Mouse (Mus musculus) heart, adult 11 months (tissue): ENCODE measurements at regions not wholly inside any gene's neighbourhood (a gene's known extent, or its start where the extent isn't known, plus 50 kb on each side); places are given as distances from the start of the nearest gene placed in this dataset.

ENCODE experiments used
- DNase-seq: peaks from one replicate; pipeline ENCODE4 v3.0.0; 2022

DNA sequence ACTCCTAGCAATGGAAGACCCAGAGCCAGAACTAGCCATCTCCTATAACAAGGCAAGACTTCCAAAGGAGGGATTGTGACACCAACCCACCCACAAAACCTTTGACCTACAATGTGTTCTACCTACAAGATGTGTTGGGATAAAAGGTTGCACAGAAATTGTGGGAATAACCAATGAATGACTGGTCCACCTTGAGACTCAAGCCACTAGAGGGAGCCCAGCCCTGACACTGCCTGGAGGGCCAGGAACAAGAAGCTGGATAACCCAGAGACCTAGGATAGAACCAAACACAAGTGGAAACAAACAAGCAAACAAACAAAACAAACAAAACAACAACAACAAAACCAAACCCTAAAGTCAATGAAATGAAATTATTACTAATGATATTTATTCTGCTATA lies 288.8 kb downstream of the Dchs2 start:
- no peak for DNase-seq

DNA sequence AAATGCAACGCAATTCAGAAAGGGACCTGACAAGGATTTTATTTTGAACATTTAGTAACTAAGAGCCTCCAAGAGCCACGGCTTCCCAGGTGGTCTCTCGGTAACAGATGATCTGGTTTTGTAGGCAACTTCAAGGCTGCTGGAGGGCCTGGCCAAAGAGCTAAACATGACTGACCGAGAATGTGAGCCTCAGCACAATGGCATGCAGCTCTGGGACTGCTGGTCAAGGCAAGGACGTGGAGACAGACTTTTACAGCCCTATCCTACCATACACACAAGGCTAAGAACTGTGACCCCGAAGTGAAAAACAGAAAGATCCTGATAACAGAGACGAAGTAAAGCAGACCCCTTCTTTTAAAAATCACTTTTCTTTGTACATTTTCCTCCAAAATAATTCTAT lies 296.5 kb downstream of the Dchs2 start:
- peak; percentile 89 for DNase-seq

DNA sequence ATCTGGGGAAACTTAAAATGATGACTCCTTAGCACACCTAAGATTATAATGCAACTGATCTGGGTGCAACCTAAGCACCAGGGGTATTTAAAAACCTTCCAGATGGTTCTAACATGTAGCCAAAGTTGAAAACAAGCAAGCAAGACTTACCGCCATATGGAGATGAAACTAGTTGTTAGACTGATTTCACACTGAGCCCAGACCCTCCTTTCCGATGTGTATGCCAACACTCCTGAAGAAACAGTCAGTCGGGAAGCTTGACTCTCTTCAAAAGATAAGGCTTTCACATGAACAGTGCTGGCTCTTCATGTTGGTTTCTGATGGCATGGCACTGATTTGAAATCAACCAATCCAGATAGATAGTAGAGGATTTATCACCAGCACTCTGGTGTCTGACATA lies 301.6 kb downstream of the Dchs2 start:
- DNase-seq = no peak

DNA sequence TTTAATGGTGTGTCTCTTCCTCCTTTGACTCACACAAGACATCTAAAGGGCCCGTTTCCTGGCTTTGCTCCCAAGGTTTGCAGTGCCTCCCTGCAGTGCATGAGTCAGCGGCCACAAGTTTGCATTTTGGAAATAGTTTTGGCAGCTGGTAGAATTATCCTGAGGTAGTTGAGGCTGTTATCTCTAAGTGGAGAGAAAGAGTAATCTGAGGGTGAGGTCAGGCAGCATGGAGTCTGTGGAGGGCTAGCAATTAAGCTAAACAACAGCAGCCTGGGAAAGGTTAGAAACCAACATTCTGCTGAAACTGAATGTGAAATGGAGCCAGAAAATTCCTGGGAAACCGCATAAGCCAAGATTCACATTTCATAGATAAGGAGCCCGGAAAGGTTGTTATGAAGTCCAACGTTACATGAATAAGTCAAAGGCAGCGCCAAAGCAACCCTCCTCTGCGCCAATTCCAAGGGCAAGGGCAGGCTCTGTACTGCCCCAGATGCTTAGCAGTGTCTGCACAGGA lies 318.5 kb downstream of the Dchs2 start:
- peak; percentile 97 for DNase-seq

DNA sequence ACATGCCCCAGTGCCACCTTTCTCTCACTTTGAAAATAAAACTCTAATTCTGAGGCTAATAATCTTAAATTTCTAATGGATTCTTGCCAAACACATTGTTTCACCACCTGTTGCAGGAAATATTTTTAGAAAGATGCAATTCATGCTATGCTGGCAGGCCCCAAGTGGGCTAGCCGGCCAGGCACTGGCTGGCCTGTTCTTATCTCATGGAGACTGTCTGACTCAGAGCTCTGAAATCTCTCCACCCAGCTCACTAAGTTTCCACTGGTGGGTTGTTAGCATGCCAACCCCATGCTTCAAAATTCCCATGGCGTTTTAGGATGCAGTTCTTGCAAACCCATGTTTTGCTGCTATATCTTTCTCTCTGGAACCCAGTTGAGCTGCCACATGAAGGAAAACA lies 315.5 kb upstream of the Sfrp2 start:
- peak; percentile 96 for DNase-seq

DNA sequence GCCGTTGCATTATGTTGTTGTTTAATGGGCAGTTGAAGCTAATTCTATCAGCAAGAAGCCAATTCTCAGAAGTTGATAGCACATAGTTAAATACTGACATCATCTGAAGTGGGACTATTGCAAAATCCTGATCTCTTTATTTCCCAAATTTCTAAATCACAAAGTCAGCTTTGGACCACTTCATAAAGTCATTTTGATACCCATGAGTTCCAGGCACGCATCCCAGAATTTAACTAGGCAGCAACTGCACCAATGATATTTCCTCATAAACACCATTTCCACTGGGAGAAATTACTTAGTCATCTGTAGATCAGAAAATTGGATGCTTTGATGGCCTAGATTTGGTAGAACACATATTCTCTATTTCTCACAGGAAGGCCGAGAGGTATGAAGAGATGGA lies 314.8 kb upstream of the Sfrp2 start:
- peak; percentile 93 for DNase-seq

DNA sequence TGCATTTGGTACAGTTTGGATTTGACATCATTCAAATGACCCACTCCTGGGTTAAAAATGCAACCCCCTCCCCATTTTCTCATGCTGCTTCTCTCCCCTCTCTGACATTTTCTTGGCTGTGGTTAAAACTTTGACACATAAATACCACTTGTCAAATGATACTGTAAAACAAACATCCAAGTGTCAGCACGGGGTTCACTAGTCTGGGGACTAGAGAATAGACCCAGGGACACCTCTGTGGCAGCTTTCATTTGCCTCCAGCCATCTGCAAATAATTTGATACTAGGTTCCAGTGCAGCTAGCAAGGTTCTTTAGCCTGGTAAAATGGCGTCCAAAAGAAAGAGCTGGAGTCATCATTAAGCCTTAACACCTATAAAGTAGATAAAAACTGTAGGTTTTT lies 312.7 kb upstream of the Sfrp2 start:
- no peak for DNase-seq

DNA sequence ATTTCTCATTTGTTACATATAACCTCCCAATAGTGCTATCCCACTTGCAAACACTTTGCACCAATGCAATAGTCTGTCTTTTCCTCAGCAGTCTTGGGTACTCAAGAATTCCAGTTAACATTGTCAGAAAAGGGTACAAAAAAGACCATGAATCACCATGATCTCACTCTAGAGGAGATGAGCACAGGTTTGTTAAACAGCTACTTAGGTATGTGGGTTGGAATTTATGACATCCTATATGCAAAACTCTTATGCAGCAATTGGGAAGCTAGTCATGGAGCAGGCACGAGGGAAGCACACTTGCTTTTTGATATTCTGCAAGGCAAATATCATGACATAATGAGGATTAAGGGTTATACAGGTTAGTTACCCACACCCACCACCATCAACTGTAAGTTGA lies 307.7 kb upstream of the Sfrp2 start:
- DNase-seq = no peak

DNA sequence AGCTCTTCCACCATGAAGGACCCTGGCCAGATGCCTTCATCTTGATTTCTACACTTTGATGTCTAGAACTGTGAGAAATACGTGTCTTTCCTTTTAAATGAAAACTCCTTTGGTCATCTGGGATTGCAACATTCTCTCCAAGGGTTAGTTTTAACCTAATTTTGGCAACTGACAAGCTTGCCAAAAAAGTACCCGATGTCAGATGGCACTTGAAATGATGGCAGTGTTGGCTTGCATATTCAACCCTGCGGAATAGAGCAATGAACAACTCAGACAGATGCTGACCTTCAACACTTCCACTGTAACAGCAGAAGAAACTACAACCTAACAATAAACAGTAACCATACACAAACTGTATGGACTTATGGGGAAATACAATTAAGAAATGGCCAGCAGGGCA lies 286.9 kb upstream of the Sfrp2 start:
- DNase-seq = peak; percentile 88

DNA sequence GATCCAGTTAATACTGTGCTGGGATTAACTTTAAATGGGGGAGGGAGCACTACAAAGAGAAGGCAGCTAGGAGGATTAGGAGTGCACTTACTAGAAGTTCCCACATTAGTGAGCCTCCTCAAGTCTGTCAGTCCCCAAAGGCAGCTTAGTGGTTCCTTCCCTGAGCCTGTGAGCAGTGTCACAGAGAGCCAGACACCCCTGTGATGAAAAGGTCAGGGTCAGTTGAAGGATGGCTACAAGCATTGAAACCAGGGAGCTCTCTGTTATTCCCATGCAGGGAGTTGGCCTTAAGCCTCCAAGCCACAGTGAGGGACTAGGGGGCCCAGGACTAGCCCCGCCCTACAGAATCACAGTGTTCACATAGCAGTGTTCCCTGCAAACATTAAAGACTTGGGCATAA lies 285.9 kb upstream of the Sfrp2 start:
- no peak for DNase-seq

DNA sequence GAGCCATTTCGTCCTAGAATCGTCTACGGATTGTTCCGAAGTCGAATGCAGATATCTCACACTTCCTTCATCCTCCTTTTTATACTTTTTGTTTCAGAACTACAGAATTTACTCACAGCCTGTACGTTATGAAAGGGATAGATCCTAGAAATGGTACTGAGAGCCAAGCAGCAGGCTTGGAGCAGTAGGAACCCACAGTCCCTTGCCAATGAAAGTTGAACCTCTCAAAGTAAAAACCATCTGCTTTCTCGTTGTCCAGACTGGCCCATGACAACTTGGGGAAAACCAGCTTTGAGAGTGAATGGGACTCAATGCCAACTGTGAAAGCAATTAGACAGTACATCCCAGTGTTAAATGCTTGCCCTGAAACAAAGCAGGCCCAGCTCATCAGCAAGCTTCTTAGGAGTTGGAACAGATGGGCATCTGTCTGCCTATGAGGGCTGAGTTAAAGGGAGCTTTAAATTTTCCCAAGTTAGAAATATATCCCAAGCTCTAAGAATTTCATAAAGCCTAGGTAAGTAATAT lies 279.9 kb upstream of the Sfrp2 start:
- DNase-seq = no peak

DNA sequence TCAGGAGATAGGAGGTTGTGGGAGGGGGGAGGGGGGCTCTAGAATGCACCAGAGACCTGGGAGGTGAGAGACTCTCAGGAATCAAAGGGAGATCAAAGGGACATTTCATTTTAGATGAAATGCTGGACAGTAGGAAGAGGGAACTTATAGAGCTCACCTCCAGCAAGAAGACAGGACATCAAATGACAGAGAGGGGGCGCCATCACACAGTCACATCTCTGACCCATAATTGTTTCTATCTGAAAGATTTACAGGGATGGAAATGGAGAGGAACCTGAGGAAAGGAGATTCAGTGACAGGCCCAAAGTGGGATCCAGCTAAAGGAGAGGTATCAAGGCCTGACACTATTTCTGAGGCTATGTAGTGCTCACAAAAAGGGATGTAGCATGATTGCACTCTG lies 270.5 kb upstream of the Sfrp2 start:
- no peak for DNase-seq

DNA sequence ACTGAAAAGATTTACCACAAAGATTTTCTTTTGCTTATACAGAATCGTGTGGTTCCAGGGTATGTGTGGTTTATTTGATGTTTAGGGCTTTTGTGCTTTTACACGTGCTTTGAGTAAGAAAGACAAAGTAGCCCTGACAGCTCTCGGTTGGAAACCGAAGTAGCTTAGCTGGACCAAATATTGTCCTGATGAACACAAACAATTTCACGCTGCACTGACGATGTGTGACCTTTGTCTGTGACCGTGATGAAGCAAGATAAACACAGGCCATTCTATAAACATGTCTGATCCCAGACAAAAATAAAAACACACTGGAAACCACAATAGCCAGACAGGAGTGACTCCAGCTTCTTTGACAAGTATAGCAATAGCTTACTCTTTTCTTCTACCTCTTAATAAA lies 262.2 kb upstream of the Sfrp2 start:
- peak; percentile 31 for DNase-seq

DNA sequence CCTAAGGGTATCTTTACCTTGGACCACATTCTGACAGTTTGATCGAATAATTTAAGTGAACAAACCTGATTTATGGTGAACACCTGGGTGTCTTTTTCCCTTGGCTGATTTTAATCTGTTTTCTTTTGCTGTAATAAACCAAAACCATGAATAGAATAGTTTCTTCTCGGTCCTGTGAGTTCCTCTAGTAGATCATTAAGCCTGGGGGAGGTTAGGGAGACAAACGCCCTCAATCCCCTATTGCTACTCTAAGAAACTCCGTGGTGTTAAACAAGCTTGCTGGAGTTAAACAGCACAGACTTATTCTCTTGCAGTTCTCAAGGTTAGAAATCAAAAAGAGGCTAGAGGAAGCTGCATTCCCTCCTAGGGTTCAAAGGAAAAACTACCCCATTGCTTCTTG lies 249.5 kb upstream of the Sfrp2 start:
- no peak for DNase-seq

DNA sequence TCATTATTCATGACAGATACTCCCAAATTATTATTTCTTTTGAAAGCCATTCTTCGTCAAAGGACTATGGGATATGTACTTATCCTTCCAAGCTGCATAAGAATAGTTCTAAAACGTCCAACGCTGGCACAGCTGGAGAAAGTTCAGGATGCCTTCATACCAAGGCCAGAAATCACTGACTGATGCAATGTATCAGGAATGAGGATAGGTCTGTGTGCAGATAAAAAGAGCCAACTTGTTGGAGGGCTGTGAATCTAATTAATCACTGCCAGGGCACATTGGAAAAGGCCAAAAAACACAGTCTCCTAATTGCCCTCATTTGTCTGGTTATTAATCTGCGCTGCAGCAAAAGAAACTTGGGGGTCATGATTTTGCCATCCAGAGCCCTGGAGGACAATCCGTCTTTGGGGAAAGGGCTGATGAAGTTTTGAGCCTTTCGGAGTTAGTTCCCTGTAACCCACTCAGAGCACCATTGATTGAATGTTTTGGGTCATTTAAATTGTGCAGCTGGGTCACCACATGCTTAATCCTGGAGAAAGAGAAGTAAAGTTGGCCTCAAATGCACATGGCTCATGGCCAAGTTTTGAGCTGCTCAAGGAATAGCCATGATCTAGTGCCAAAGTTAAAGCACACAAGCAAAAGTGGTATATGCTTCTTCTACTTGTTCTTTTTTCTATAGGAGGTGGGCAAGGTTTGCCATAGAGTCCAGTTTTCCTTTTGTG lies 248.0 kb upstream of the Sfrp2 start:
- peak; percentile 86 for DNase-seq

DNA sequence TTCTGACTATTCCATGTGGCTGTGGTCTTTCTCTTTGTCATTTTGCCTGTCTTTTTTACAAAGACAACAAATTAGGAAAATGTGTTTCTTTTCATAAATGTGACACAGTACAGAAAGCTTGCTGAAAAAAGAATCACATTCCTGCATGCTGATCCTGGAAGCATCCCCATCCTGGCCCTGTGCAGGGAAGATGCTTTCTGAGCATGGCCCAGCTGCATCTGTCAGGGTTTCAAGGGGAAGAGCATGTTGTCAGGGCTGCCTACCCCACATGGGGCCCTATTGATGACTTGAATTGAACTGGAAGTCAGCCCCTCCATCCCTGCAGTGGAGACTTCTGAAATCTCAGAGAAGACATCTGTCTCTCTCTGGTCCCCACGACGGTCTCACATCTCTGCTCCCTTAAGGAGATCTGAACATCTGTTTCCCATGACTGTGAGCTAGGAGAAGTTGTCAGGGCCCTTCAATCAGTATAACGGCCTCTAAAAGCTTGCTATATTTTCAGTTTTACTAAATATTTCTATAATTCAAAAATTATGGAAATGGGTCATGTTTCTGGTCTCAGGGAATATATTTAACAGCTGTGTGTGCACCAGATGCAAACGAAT lies 235.8 kb upstream of the Sfrp2 start:
- DNase-seq = peak; percentile 44

DNA sequence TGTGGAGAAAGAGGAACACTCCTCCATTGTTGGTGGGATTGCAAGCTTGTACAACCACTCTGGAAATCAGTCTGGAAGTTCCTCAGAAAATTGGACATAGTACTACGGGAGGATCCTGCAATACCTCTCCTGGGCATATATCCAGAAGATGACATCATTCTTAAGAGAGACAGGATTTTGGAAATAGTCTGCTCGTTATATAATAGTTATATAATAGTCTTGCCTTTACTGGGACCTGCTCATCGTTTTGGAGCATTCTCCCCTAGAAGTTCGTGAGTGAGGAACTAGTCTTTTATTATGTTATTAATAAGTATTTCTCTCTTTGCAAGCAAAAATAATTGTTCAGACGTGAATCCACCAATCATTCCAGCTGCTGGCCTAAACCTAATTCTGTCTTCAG lies 229.5 kb upstream of the Sfrp2 start:
- peak; percentile 44 for DNase-seq

DNA sequence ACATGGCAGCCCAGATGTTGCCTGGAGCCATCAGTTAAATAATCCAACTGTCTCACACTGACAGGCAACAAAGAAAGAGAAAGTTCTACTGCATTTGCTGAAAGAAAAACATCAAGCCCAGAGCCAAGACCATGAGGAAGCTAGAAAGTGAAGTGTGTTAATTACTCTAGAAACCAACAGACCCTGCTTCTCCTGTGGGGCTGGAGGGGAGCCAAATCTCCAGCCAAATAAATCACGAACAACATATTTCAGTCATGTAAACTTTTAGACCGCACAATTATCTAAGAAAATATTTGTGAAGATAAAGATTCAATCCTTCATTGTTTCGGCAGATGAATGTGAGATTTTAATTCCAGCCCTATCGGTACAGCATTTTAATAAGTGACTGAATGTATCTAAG lies 228.9 kb upstream of the Sfrp2 start:
- DNase-seq = peak; percentile 42

DNA sequence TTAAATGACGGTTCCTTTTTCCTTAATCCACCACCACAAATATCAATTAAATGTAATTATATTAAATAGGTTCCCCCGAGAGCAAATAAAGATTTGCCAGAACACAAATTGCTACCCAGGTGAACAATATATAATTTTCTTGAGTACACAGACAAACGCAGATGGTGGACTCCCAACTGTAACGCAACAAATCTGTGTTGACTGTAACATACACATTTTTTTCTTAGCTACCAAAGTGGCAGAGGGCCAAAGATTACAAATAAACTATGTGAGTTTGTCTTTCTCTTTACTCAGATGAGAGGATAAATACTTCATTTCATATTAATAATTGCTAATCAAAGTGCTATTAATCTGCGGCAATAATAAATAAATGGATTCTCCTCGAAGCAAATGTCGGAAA lies 228.4 kb upstream of the Sfrp2 start:
- no peak for DNase-seq

DNA sequence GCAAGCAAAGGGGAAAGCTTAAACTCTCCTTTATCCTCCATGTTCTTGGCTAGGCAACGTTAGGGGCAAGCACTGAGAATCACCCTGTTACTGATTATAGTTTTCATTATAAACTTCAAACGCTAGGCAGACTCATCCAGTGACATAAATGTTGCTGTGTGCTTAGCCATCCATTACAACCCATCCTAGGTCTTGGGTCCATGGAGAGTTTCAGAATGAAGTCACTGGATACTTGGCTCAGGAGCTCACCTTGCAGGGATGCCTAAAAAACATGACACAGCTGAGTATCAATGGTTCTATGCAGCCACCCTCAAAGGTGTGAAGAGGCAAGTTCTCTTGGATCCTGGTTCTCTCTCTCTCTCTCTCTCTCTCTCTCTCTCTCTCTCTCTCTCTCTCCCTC lies 227.2 kb upstream of the Sfrp2 start:
- DNase-seq = no peak

DNA sequence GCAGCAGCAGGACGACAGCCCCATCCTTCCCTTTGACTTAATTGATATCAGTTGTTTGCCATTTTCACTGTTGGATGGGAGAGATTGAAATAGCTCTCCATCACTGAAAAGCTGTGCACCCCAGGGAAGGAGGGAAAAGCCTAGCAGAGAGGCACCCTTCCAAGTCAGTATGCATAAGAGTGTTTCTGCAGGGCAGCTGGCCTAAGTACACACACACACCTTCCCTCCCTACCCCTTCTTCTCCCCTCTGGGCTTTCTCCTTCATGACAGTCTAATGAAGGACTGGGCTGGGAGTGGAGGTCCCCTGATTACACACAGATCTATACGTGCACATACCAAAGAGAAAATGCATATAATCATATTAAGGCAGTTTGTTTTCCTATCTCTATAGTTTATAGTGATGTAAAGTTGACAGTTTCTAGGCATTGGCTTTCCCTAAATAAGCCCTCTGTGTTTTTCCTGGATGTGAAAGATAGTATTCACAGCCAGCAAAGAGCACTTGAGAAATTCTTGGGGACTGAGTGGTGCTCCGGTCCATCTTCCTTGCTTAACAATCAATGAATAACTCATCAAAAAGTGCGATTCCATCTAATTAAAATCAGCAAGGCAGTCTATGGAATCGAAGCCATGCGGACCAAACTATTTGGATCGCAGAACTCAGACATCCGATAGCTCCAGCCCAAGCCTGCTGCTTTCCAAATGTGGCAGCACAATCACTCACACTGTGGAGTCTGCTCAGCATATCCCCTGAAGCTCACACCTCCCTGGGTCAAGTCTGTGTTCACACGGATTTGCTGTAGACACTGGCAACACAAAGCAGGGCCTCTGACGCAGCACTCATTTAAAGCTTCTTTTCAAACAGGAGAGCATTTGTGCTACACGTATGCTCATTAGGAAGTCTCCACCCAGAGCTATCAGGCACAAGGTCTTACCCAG lies 224.9 kb upstream of the Sfrp2 start:
- peak; percentile 61 for DNase-seq

DNA sequence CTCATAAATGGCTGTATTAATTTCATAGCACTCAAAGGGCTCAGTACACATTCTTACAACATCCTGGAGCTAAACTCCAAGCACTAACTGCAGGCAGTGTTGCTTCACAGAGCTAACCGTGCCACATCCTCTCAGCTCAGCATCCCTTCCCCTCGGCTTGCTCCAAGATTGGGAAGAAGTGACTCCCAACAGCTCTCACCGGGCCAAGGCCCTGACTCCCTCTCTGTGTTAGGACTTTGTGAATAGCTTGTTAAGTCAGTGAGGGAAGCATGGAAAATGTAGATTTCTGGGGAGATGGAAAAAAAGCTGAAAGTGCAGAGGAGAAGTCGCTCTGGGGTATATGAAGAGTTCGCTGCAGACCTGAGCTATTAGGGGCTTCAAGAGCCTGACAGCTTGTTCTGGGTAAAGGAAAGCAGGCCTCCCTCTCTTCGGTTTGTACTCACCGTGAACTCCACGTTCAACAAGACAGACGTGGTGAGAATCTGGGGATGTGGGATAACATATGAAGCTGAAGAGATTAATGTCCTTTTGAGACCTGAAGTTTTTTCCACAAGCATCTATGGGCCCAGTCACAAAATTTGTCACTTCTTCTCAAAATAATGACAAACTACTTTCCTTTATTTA lies 213.5 kb upstream of the Sfrp2 start:
- DNase-seq = peak; percentile 68

DNA sequence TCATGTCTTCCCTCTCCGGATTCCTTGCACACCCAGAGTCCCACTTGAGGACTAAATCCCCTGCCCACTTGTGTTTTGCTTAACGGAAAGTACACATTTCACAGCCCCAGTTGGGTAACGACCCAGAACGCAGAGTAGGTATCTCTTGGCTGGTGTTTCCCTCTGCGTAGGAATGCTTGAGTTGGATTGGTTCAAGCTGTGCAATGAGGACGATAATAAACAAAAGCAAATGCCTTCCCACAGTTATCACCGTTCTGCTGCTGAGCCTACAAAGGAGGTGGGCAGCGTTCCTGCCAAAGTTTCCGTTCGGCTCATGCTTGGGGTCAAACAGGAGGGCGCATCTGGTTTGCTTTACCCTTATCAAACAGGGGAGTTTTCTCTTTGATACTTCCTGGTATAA lies 212.3 kb upstream of the Sfrp2 start:
- DNase-seq = peak; percentile 86
